Mouse (Mus musculus): Measurements from ENCODE around the gene Olfr635. TPM values are rescaled to one million over a fixed set of nuclear protein-coding genes. Genes with fewer than 3 reads are reported as not detected.

Olfr635 gene
- total and polyA plus RNA-seq, 3 experiments, result not detected

DNA sequence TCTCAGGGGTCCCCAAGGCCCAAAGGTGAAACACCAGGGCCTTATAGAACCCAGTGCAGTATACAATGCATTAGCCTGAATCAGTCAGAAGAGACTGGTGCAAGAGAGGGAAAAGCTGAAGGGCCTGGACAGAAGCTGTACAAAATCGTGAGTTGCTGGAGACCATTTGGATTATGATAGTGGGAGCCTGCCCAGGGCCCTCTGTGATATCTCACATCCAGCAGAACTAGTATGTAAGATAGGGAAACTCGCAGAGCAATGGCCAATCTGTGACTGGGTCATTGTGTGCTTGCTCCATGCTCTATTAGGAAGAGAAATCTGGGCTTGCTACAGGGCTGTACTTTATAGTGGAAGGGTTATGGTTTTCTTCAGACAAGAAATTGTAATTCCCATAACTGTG, 36.7 kb upstream of the Olfr635 start, which contains the start of gene Olfr632:
Olfr632 (plus strand) TSS at position 84 of the 400 bp plus-strand sequence.
- H3K79me2 ChIP-seq (ENCODE audit: control insufficient read depth, insufficient read depth, low read length, poor library complexity), result no peaks in the 10 kb centered on the region
- H3K36me3 ChIP-seq (ENCODE audit: control insufficient read depth in 1 of 2, insufficient read depth in 2 of 2, low read length in 2 of 2), result no peaks in the 10 kb centered on the region
- no peaks in the 10 kb centered on the region for H3K4me1 ChIP-seq (ENCODE audit: control insufficient read depth in 1 of 2, insufficient read depth in 2 of 2, low read length in 2 of 2)
- TF ChIP-seq ZMIZ1 (IDR thresholded peaks at IDR 0.05; ENCODE audit: low read depth, low read length), result no peak
- no peak for TF ChIP-seq CHD1 (IDR thresholded peaks at IDR 0.05; ENCODE audit: low read depth, low read length)
- TF ChIP-seq POLR2AphosphoS5 (IDR thresholded peaks at IDR 0.05; ENCODE audit: borderline replicate concordance, low read depth, low read length), result no peak
- no peak for TF ChIP-seq HCFC1 (IDR thresholded peaks at IDR 0.05; ENCODE audit: low read depth, low read length)
- no peak for TF ChIP-seq MXI1 (IDR thresholded peaks at IDR 0.05; ENCODE audit: low read depth, low read length)
- no peak for TF ChIP-seq RAD21 (IDR thresholded peaks at IDR 0.05; ENCODE audit: low read depth, low read length)
- no peak for TF ChIP-seq MAFK (IDR thresholded peaks at IDR 0.05; ENCODE audit: borderline replicate concordance, low read depth, low read length)
- TF ChIP-seq GABPA (IDR thresholded peaks at IDR 0.05; ENCODE audit: low read depth, low read length), result no peak
- TF ChIP-seq CHD2 (IDR thresholded peaks at IDR 0.05; ENCODE audit: low read length), result no peak
- TF ChIP-seq USF2 (IDR thresholded peaks at IDR 0.05; ENCODE audit: borderline replicate concordance in 1 of 2, insufficient read depth in 1 of 2, low read depth in 1 of 2, low read length in 2 of 2), result no peak
- TF ChIP-seq NRF1 (IDR thresholded peaks at IDR 0.05; ENCODE audit: insufficient read depth, low read depth, low read length, poor library complexity, severe bottlenecking), result no peak
- TF ChIP-seq NELFE (IDR thresholded peaks at IDR 0.05; ENCODE audit: low read depth, low read length), result no peak
- no peak for TF ChIP-seq RCOR1 (IDR thresholded peaks at IDR 0.05; ENCODE audit: low read depth, low read length)
- no peak for TF ChIP-seq TAL1 (IDR thresholded peaks at IDR 0.05; ENCODE audit: low read length)
- no peak for TF ChIP-seq ETS1 (IDR thresholded peaks at IDR 0.05; ENCODE audit: low read depth, low read length)
- no peak for TF ChIP-seq UBTF (IDR thresholded peaks at IDR 0.05; ENCODE audit: borderline replicate concordance, insufficient read depth, low read depth, low read length)
- no peak for TF ChIP-seq JUND (IDR thresholded peaks at IDR 0.05; ENCODE audit: low read depth, low read length)
- no peak within 1 kb of the TSS for H3K4me3 ChIP-seq (ENCODE audit: control insufficient read depth in 1 of 2, insufficient read depth in 1 of 2, low read depth in 2 of 2, low read length in 2 of 2)
- no peak for DNase-seq (ENCODE audit: low read depth, low spot score)
- H3K9ac ChIP-seq (ENCODE audit: control insufficient read depth, low read depth, low read length, poor library complexity, severe bottlenecking), result no peak within 1 kb of the TSS
- H3K27ac ChIP-seq (ENCODE audit: control insufficient read depth, low read depth, low read length), result no peak within 1 kb of the TSS
- peaks cover 0 to 2% of the 10 kb centered on the region in 2 experiments; a peak in 2 of 4 replicates for H3K27me3 ChIP-seq (ENCODE audit: control insufficient read depth in 1 of 2, insufficient read depth in 2 of 2, low read length in 2 of 2)
- no peaks in the 10 kb centered on the region for H3K9me3 ChIP-seq (replicated peaks; ENCODE audit: insufficient read depth, low read length)

DNA sequence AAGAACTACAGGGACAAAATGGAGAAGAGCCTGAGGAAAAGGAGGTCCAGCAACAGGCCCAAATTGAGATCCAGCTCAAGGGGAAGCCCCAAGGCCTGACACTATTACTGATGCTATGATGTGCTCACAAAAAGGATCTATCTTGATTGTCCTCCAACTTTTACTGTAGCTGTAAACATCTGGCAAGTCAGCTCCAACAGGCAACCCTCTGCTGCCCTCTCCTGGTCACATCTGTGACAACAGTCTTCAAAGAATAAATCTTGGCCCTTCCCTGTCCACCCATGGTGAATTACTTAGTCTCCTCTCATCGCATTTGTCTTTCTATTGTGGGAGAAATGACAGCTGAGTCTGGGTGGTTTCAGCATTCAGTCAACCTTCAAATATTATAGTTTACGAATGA, 28.2 kb upstream of the Olfr635 start:
- Histone ChIP-seq H3K9ac (ENCODE audit: control insufficient read depth, low read depth, low read length, poor library complexity, severe bottlenecking) (no peak overlapping the region), H3K9me3 (replicated peaks; ENCODE audit: insufficient read depth, low read length) (no peaks in the 10 kb centered on the region), H3K79me2 (ENCODE audit: control insufficient read depth, insufficient read depth, low read length, poor library complexity) (no peaks in the 10 kb centered on the region), H3K4me1 (ENCODE audit: control insufficient read depth in 1 of 2, insufficient read depth in 2 of 2, low read length in 2 of 2) (no peaks in the 10 kb centered on the region), H3K27ac (ENCODE audit: control insufficient read depth, low read depth, low read length) (no peak overlapping the region), H3K4me3 (ENCODE audit: control insufficient read depth in 1 of 2, insufficient read depth in 1 of 2, low read depth in 2 of 2, low read length in 2 of 2) (no peak overlapping the region), H3K36me3 (ENCODE audit: control insufficient read depth in 1 of 2, insufficient read depth in 2 of 2, low read length in 2 of 2) (no peaks in the 10 kb centered on the region), H3K27me3 (ENCODE audit: control insufficient read depth in 1 of 2, insufficient read depth in 2 of 2, low read length in 2 of 2) (no peaks in the 10 kb centered on the region)
- DNase-seq (ENCODE audit: low read depth, low spot score), result peak; percentile 75
- TF ChIP-seq POLR2AphosphoS2 (IDR thresholded peaks at IDR 0.05; ENCODE audit: low read length) (no peak), KAT2A (conservative IDR thresholded peaks at IDR 0.05; ENCODE audit: low read depth, low read length) (no peak), GABPA (IDR thresholded peaks at IDR 0.05; ENCODE audit: low read depth, low read length) (no peak), ZC3H11A (IDR thresholded peaks at IDR 0.05; ENCODE audit: low read depth, low read length) (peak; percentile 82), SIN3A (IDR thresholded peaks at IDR 0.05; ENCODE audit: low read length) (no peak), CTCF (IDR thresholded peaks at IDR 0.05 in 2 of 3, conservative IDR thresholded peaks at IDR 0.05 in 1 of 3; ENCODE audit: control insufficient read depth in 1 of 3, insufficient read depth in 1 of 3, low read depth in 2 of 3, low read length in 3 of 3, poor library complexity in 1 of 3, severe bottlenecking in 1 of 3) (peak; percentile 82 to 88 (median 87)), SMC3 (IDR thresholded peaks at IDR 0.05; ENCODE audit: low read depth, low read length) (peak; percentile 96), MYC (IDR thresholded peaks at IDR 0.05; ENCODE audit: low read depth, low read length) (no peak), MEF2A (IDR thresholded peaks at IDR 0.05; ENCODE audit: extremely low read depth, insufficient replicate concordance, low read depth, low read length, poor library complexity, severe bottlenecking) (no peak), ZMIZ1 (IDR thresholded peaks at IDR 0.05; ENCODE audit: low read depth, low read length) (no peak), RAD21 (IDR thresholded peaks at IDR 0.05; ENCODE audit: low read depth, low read length) (peak; percentile 92), MAZ (IDR thresholded peaks at IDR 0.05; ENCODE audit: low read depth, low read length) (no peak), BHLHE40 (IDR thresholded peaks at IDR 0.05; ENCODE audit: borderline replicate concordance, low read depth, low read length) (no peak), GATA1 (IDR thresholded peaks at IDR 0.05; ENCODE audit: low read depth, low read length) (no peak), HCFC1 (IDR thresholded peaks at IDR 0.05; ENCODE audit: low read depth, low read length) (no peak), MAFK (IDR thresholded peaks at IDR 0.05; ENCODE audit: borderline replicate concordance, low read depth, low read length) (no peak), NRF1 (IDR thresholded peaks at IDR 0.05; ENCODE audit: insufficient read depth, low read depth, low read length, poor library complexity, severe bottlenecking) (no peak), TCF12 (IDR thresholded peaks at IDR 0.05; ENCODE audit: low read depth, low read length) (no peak), ELF1 (IDR thresholded peaks at IDR 0.05; ENCODE audit: low read depth, low read length) (no peak), TAL1 (IDR thresholded peaks at IDR 0.05; ENCODE audit: low read length) (no peak)
